Mouse (Mus musculus) neural tube, embryonic 11.5 days (tissue): ENCODE measurements around the gene Hand1. TPM values are rescaled to one million over a fixed set of nuclear protein-coding genes. Genes with fewer than 3 reads are reported as not detected.
A peak's percentile ranks its signal among the peaks of the same experiment; 100 is the strongest.

Source experiments
- ATAC-seq: fragments of 200-750 bp; cut with Nextera tagmentation; 2 replicates; pipeline ENCODE4 v1.8.0; 2017; ENCODE audit warnings: moderate number of reproducible peaks, mild to moderate bottlenecking, moderate TSS enrichment, moderate library complexity; ENCODE audit not compliant: insufficient read depth, low FRiP score, low TSS enrichment
- DNase-seq: peaks from one replicate; pipeline ENCODE4 v3.0.0-alpha.2; 2015; ENCODE audit warnings: low spot score
- H3K27ac ChIP-seq: fragments of 300-500 bp; sonication (generic); 2 replicates; pipeline ENCODE4 v1.5.1; 2014; ENCODE audit warnings: low read depth, mild to moderate bottlenecking, low read length
- H3K27me3 ChIP-seq: fragments of 300-500 bp; sonication (generic); 2 replicates; pipeline ENCODE4 v1.6.1; 2014; ENCODE audit warnings: mild to moderate bottlenecking, low read length, mixed read lengths; ENCODE audit not compliant: control insufficient read depth, insufficient read depth
- H3K36me3 ChIP-seq: fragments of 300-500 bp; sonication (generic); 2 replicates; pipeline ENCODE4 v1.6.1; 2014; ENCODE audit warnings: mild to moderate bottlenecking, low read length, moderate library complexity, mixed read lengths; ENCODE audit not compliant: control insufficient read depth, insufficient read depth
- H3K4me1 ChIP-seq: fragments of 300-500 bp; sonication (generic); 2 replicates; pipeline ENCODE4 v1.6.1; 2014; ENCODE audit warnings: low read length, mixed read lengths; ENCODE audit not compliant: control insufficient read depth, insufficient read depth
- H3K4me2 ChIP-seq: fragments of 300-500 bp; sonication (generic); 2 replicates; pipeline ENCODE4 v1.6.1; 2014; ENCODE audit warnings: low read depth, mild to moderate bottlenecking, moderate library complexity
- H3K4me3 ChIP-seq: fragments of 300-500 bp; sonication (generic); 2 replicates; pipeline ENCODE4 v1.5.1; 2014; ENCODE audit warnings: low read depth, low read length
- H3K9ac ChIP-seq: fragments of 300-500 bp; sonication (generic); 2 replicates; pipeline ENCODE4 v1.6.1; 2014; ENCODE audit warnings: mild to moderate bottlenecking, low read length
- H3K9me3 ChIP-seq: fragments of 300-500 bp; sonication (generic); 2 replicates; pipeline ENCODE4 v1.6.1; 2016; ENCODE audit warnings: low read length; ENCODE audit not compliant: control insufficient read depth
- WGBS: fragments of 180-500 bp; shearing (Covaris S2); extraction: QIAGEN DNeasy Blood & Tissue Kit; methylation state at CpG from one replicate; pipeline ENCODE4 v1.1.7; 2014; 5-methylcytosine and 5-hydroxymethylcytosine counted together
- polyA plus RNA-seq: library from polyadenylated mRNA; unstranded; fragments of >200 nt; fragmentation: Nextera tagmentation; extraction: Ambion mirVana; gene quantifications from 2 replicates; pipeline ENCODE4 v1.2.1, GENCODE M21; 2014

The Hand1 gene
- polyA plus RNA-seq = 0.26 and 0.54 TPM in 2 replicates

- Histone ChIP-seq H3K36me3 (no peaks in the 10 kb centered on the region), H3K27ac (no peak within 1 kb of the TSS), H3K4me1 (peaks cover 3% of the 10 kb centered on the region), H3K9me3 (no peaks in the 10 kb centered on the region), H3K4me2 (no peak within 1 kb of the TSS), H3K27me3 (peaks cover 99% of the 10 kb centered on the region), H3K4me3 (no peak within 1 kb of the TSS), H3K9ac (no peak within 1 kb of the TSS)
- DNase-seq = no peak
- under 1% methylated on average over 23 of the region's 23 CpGs for WGBS
- no peak for ATAC-seq
Observed at GRCm38 (mm10) chr11:57832552-57833201, at the start of gene Hand1. Hand1 (minus strand) TSS chr11:57832818.

GRCm38 (mm10) chr11:57876157-57876556 lies 43.5 kb upstream of the Hand1 start:
- no peaks in the 10 kb centered on the region for H3K9me3 ChIP-seq
- no peaks in the 10 kb centered on the region for H3K36me3 ChIP-seq
- ATAC-seq (no peak), DNase-seq (no peak)
- no peak overlapping the region for H3K4me2 ChIP-seq
- no peaks in the 10 kb centered on the region for H3K4me1 ChIP-seq
- WGBS = 77% methylated on average over 2 of the region's 2 CpGs
- no peak overlapping the region for H3K9ac ChIP-seq
- no peaks in the 10 kb centered on the region for H3K27me3 ChIP-seq
- no peak overlapping the region for H3K27ac ChIP-seq
- no peak overlapping the region for H3K4me3 ChIP-seq

GRCm38 (mm10) chr11:57873014-57873413 lies 40.4 kb upstream of the Hand1 start:
- H3K4me3 ChIP-seq = no peak overlapping the region
- no peaks in the 10 kb centered on the region for H3K9me3 ChIP-seq
- no peaks in the 10 kb centered on the region for H3K27me3 ChIP-seq
- no peak overlapping the region for H3K4me2 ChIP-seq
- no peak for DNase-seq
- H3K27ac ChIP-seq = no peak overlapping the region
- H3K4me1 ChIP-seq = no peaks in the 10 kb centered on the region
- H3K9ac ChIP-seq = no peak overlapping the region
- no peak for ATAC-seq
- H3K36me3 ChIP-seq = no peaks in the 10 kb centered on the region
- 73% methylated on average over 3 of the region's 3 CpGs for WGBS

GRCm38 (mm10) chr11:57868753-57869460 lies 36.3 kb upstream of the Hand1 start:
- DNase-seq = peak; percentile 36
- Histone ChIP-seq H3K9ac (no peak overlapping the region), H3K36me3 (no peaks in the 10 kb centered on the region), H3K4me3 (no peak overlapping the region), H3K27ac (no peak overlapping the region), H3K4me2 (no peak overlapping the region), H3K9me3 (no peaks in the 10 kb centered on the region), H3K27me3 (no peaks in the 10 kb centered on the region), H3K4me1 (no peaks in the 10 kb centered on the region)
- 58% methylated on average over 9 of the region's 9 CpGs for whole genome bisulfite sequencing
- no peak for ATAC-seq

- H3K9ac ChIP-seq = no peak overlapping the region
- no peaks in the 10 kb centered on the region for H3K4me1 ChIP-seq
- no peak overlapping the region for H3K27ac ChIP-seq
- no peaks in the 10 kb centered on the region for H3K27me3 ChIP-seq
- H3K36me3 ChIP-seq = no peaks in the 10 kb centered on the region
- no peak for DNase-seq
- H3K4me2 ChIP-seq = no peak overlapping the region
- WGBS = 36% methylated on average over 7 of the region's 7 CpGs
- H3K9me3 ChIP-seq = no peaks in the 10 kb centered on the region
- H3K4me3 ChIP-seq = no peak overlapping the region
- no peak for ATAC-seq
Observed at GRCm38 (mm10) chr11:57866466-57866865, 33.8 kb upstream of the Hand1 start.

GRCm38 (mm10) chr11:57864577-57864976 lies 32.0 kb upstream of the Hand1 start:
- 57% methylated on average over 8 of the region's 8 CpGs for WGBS
- Histone ChIP-seq H3K27ac (no peak overlapping the region), H3K27me3 (no peaks in the 10 kb centered on the region), H3K4me1 (no peaks in the 10 kb centered on the region), H3K4me3 (no peak overlapping the region), H3K36me3 (no peaks in the 10 kb centered on the region), H3K9me3 (no peaks in the 10 kb centered on the region), H3K9ac (no peak overlapping the region), H3K4me2 (no peak overlapping the region)
- ATAC-seq (no peak), DNase-seq (no peak)

GRCm38 (mm10) chr11:57862088-57862487 lies 29.5 kb upstream of the Hand1 start:
- WGBS = 93% methylated on average over 7 of the region's 7 CpGs
- no peak for DNase-seq
- no peak overlapping the region for H3K9ac ChIP-seq
- H3K9me3 ChIP-seq = no peaks in the 10 kb centered on the region
- no peaks in the 10 kb centered on the region for H3K27me3 ChIP-seq
- H3K4me1 ChIP-seq = no peaks in the 10 kb centered on the region
- no peak for ATAC-seq
- no peak overlapping the region for H3K4me2 ChIP-seq
- H3K27ac ChIP-seq = no peak overlapping the region
- H3K36me3 ChIP-seq = no peaks in the 10 kb centered on the region
- H3K4me3 ChIP-seq = no peak overlapping the region

GRCm38 (mm10) chr11:57857709-57858108 lies 25.1 kb upstream of the Hand1 start:
- no peak overlapping the region for H3K9ac ChIP-seq
- no peak overlapping the region for H3K4me2 ChIP-seq
- no peak for DNase-seq
- 58% methylated on average over 4 of the region's 4 CpGs for WGBS
- H3K36me3 ChIP-seq = no peaks in the 10 kb centered on the region
- no peak overlapping the region for H3K27ac ChIP-seq
- no peaks in the 10 kb centered on the region for H3K9me3 ChIP-seq
- no peak for ATAC-seq
- H3K4me1 ChIP-seq = no peaks in the 10 kb centered on the region
- H3K4me3 ChIP-seq = no peak overlapping the region
- H3K27me3 ChIP-seq = no peaks in the 10 kb centered on the region

GRCm38 (mm10) chr11:57853571-57853970 lies 21.0 kb upstream of the Hand1 start:
- ATAC-seq (no peak), DNase-seq (no peak)
- WGBS = 73% methylated on average over 6 of the region's 6 CpGs
- Histone ChIP-seq H3K27ac (no peak overlapping the region), H3K36me3 (no peaks in the 10 kb centered on the region), H3K9ac (no peak overlapping the region), H3K27me3 (no peaks in the 10 kb centered on the region), H3K9me3 (no peaks in the 10 kb centered on the region), H3K4me2 (no peak overlapping the region), H3K4me1 (no peaks in the 10 kb centered on the region), H3K4me3 (no peak overlapping the region)
